Comparison of ENCODE assay signal across 2 mouse cellular contexts in genomic region chr2:38683083-38683482, GRCm38 (mm10).
TF ChIP-seq lines count a peak whose summit lies in the region.

No protein-coding gene starts in this region.

TF ChIP-seq in MEL, 35 proteins besides CTCF, POLR2A, EP300 and RAD21 (continued from another document):
- no peak for TF ChIP-seq RCOR1 (IDR thresholded peaks at IDR 0.05; ENCODE audit: low read depth, low read length)
- no peak for TF ChIP-seq MAX (IDR thresholded peaks at IDR 0.05; ENCODE audit: low read length)
- TF ChIP-seq TCF12 (IDR thresholded peaks at IDR 0.05; ENCODE audit: low read depth, low read length): no peak
- TF ChIP-seq MAFK (IDR thresholded peaks at IDR 0.05; ENCODE audit: borderline replicate concordance, low read depth, low read length): no peak

TF ChIP-seq in myocyte, 11 proteins besides CTCF, POLR2A, EP300 and RAD21 (continued from another document):
- TF ChIP-seq CEBPB (IDR thresholded peaks at IDR 0.05; ENCODE audit: insufficient read depth, poor library complexity, severe bottlenecking): no peak
- TF ChIP-seq POLR2AphosphoS2 (IDR thresholded peaks at IDR 0.05; ENCODE audit: insufficient read length, low read depth): no peak
- TF ChIP-seq USF1 (IDR thresholded peaks at IDR 0.05; ENCODE audit: low read depth): no peak
- no peak for TF ChIP-seq MYOG (IDR thresholded peaks at IDR 0.05; ENCODE audit: control insufficient read depth in 1 of 3, insufficient read depth in 1 of 3, insufficient read length in 2 of 3, low read depth in 2 of 3)
- TF ChIP-seq MYOD1 (IDR thresholded peaks at IDR 0.05; ENCODE audit: control insufficient read depth in 1 of 3, insufficient read length in 2 of 3, low read depth in 2 of 3): no peak
- TF ChIP-seq MAX (IDR thresholded peaks at IDR 0.05; ENCODE audit: low read depth): no peak
- no peak for TF ChIP-seq REST (IDR thresholded peaks at IDR 0.05; ENCODE audit: insufficient read depth, insufficient read length)
